Mouse (Mus musculus) midbrain, embryonic 15.5 days (tissue): ENCODE results near the gene B9d1. TPM values are rescaled to one million over a fixed set of nuclear protein-coding genes. Genes with fewer than 3 reads are reported as not detected.

ENCODE experiments used
- ATAC-seq: fragments of 200-750 bp; cut with Nextera tagmentation; replicated peaks from 2 replicates; pipeline ENCODE4 v1.8.0; 2017; ENCODE audit warnings: moderate TSS enrichment
- H3K27ac ChIP-seq: fragments of 300-500 bp; sonication (generic); 2 replicates; pipeline ENCODE4 v1.5.1; 2015; ENCODE audit warnings: mild to moderate bottlenecking, inconsistent platforms
- H3K27me3 ChIP-seq: fragments of 300-500 bp; sonication (generic); replicated peaks from 2 replicates; pipeline ENCODE4 v1.6.1; 2015; ENCODE audit warnings: inconsistent platforms
- H3K36me3 ChIP-seq: fragments of 300-500 bp; sonication (generic); replicated peaks from 2 replicates; pipeline ENCODE4 v1.6.1; 2015; ENCODE audit warnings: inconsistent platforms
- H3K4me1 ChIP-seq: fragments of 300-500 bp; sonication (generic); 2 replicates; pipeline ENCODE4 v1.6.1; 2015; ENCODE audit warnings: inconsistent platforms
- H3K4me2 ChIP-seq: fragments of 300-500 bp; sonication (generic); 2 replicates; pipeline ENCODE4 v1.6.1; 2015; ENCODE audit warnings: inconsistent platforms, mild to moderate bottlenecking, moderate library complexity
- H3K4me3 ChIP-seq: fragments of 300-500 bp; sonication (generic); 2 replicates; pipeline ENCODE4 v1.5.1; 2015; ENCODE audit warnings: mild to moderate bottlenecking, inconsistent platforms
- H3K9ac ChIP-seq: fragments of 300-500 bp; sonication (generic); 2 replicates; pipeline ENCODE4 v1.6.1; 2015; ENCODE audit warnings: mild to moderate bottlenecking, inconsistent platforms
- H3K9me3 ChIP-seq: fragments of 300-500 bp; sonication (generic); 2 replicates; pipeline ENCODE4 v1.6.1; 2016; ENCODE audit warnings: inconsistent platforms
- WGBS: fragments of 180-500 bp; shearing (Covaris S2); methylation state at CpG from one replicate; pipeline ENCODE4 v1.1.7; 2015; ENCODE audit warnings: mixed read lengths; 5-methylcytosine and 5-hydroxymethylcytosine counted together
- polyA plus RNA-seq: library from polyadenylated mRNA; unstranded; fragments of >200 nt; fragmentation: Nextera tagmentation; extraction: Ambion mirVana; gene quantifications from 2 replicates; pipeline ENCODE4 v1.2.1, GENCODE M21; 2015

Gene B9d1
- 34.9 and 38.9 TPM in 2 replicates for polyA plus RNA-seq

DNA sequence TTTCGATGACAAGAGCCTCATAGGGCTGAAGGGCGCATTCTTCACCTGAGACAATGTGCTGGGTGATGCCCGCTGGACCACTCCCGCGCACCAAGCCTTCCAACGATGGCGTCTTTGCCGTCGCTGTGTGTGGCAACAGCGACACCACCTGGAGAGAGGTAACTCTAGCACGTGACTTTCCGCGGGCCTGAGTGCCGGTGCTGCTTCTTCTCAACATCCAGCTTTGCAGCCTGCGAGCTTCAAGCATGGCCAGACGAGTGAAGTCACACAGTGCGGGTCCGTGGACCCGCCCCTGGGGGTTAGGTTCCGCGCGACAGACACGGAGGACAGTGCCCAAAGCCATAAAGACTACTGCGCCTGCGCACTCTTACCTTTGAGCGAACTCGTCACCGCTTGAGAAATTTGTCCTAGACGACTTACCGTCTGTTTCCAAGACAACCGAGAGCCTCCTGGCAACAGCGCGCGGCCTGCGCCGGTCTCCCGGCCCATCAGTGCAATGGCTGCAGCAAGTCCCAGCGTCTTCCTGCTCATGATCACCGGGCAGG is at the start of gene B9d1:
Gene B9d1 (plus strand): TSS at position 432 of the 545 bp plus-strand sequence.
- Histone ChIP-seq H3K27ac (peak within 1 kb of the TSS; percentile 95), H3K4me1 (peaks cover 24% of the 10 kb centered on the region), H3K4me3 (peak within 1 kb of the TSS; percentile 56), H3K27me3 (no peaks in the 10 kb centered on the region), H3K4me2 (peak within 1 kb of the TSS; percentile 68), H3K36me3 (no peaks in the 10 kb centered on the region), H3K9me3 (no peaks in the 10 kb centered on the region), H3K9ac (peak within 1 kb of the TSS; percentile 66)
- ATAC-seq, result peak; percentile 95
- WGBS, result under 1% methylated on average over 39 of the region's 39 CpGs

DNA sequence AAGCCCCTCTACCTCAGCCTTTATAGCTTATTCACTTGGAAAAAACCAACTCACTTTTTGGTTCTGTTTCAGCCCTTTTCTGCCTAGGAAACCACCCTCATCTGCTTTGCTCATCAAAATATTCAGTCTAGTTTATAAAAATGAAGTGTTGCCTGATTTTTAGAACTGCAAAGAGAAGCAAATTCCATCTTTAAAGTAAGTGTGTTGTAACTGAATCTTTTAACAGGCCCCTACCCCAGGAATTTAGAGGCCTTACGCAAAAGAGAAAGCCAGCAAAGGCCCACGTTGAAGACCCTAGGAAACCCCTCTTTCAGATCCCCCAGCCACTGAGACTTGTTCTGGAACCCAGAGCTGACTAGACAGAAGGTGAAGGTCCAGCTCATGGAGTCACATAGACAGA is 40.9 kb upstream of the B9d1 start:
- ATAC-seq, result no peak

DNA sequence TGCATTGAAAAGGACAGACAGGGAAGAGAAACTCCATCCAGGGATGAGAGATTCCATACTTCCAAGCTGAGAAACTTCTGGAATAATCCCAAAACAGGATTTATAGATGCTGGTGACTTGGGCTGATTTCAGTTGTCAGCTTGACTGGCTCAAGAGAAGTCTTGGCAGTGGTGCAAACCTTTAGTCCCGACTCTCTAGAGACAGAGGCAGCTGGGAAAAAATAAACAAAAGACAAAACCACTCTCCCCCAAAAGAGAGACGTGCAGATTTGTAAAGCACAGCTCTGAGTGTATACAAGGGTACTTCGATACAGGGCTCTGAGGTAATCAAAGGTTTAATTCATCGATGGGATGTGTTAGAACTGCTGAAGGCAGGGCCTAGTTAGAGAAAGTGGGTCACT is 39.5 kb upstream of the B9d1 start:
- Histone ChIP-seq H3K36me3 (no peaks in the 10 kb centered on the region), H3K9ac (no peak overlapping the region), H3K4me2 (no peak overlapping the region), H3K4me1 (no peaks in the 10 kb centered on the region), H3K9me3 (no peaks in the 10 kb centered on the region), H3K4me3 (no peak overlapping the region), H3K27me3 (no peaks in the 10 kb centered on the region), H3K27ac (no peak overlapping the region)
- WGBS, result 61% methylated on average over 4 of the region's 4 CpGs
- ATAC-seq, result no peak

More for the DNA sequence above, 40.9 kb upstream of the B9d1 start:
- Histone ChIP-seq H3K27me3 (no peaks in the 10 kb centered on the region), H3K27ac (no peak overlapping the region), H3K9ac (no peak overlapping the region), H3K36me3 (no peaks in the 10 kb centered on the region), H3K9me3 (no peaks in the 10 kb centered on the region), H3K4me2 (no peak overlapping the region), H3K4me3 (no peak overlapping the region), H3K4me1 (no peaks in the 10 kb centered on the region)
- 84% methylated on average over 2 of the region's 2 CpGs for WGBS

DNA sequence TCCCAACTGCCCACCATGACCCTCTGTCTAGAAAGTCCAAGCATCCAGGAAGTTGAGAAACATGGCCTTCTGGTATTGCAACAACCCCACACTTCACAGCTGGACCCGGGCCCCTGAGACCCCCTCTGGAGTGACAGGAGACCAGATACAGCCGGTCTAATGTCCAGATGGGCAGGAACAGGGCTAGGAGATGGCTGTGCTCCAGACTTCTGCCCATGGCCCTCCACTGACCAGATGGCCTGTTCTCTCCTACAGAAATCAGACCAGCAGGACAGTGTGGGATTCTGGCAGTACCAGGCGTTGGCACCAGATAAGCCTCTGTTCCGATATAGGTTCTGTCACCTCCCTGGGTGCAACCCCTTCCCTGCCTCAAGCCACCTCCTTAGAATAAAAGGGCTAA is 36.4 kb upstream of the B9d1 start:
- no peak overlapping the region for H3K4me3 ChIP-seq
- H3K4me2 ChIP-seq, result no peak overlapping the region
- H3K9ac ChIP-seq, result no peak overlapping the region
- H3K9me3 ChIP-seq, result no peaks in the 10 kb centered on the region
- ATAC-seq, result no peak
- no peak overlapping the region for H3K27ac ChIP-seq
- WGBS, result 82% methylated on average over 4 of the region's 4 CpGs
- H3K4me1 ChIP-seq, result no peaks in the 10 kb centered on the region
- H3K27me3 ChIP-seq, result no peaks in the 10 kb centered on the region
- no peaks in the 10 kb centered on the region for H3K36me3 ChIP-seq

DNA sequence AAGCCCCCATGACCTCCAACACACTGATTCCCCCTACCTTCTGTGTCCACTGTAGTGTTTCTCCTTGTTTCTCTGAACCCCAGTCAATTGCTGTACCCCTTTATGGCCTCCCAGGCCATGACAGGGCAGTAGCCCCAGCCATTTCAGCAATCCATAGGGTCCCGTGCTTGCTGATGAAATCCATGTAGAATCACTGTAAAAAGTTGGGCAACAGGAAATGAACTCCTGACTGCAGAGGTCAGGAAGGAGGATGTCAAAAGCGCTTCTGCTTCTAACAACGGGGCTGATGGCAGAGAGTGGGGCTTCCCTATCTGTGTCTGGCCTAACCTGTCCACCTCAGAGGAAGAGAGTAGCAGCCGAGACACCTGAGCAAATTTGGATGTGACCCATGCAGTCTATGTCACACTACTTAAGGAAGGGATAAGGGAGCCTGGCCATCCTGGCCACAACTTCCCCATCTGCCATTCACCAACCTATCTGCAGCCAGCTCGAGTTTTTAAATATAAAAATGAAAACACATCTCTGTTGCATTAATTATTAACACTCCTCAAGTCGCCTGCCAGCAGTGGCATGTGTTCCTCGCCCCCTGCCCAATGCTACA is 35.5 kb upstream of the B9d1 start:
- WGBS, result 72% methylated on average over 7 of the region's 7 CpGs

DNA sequence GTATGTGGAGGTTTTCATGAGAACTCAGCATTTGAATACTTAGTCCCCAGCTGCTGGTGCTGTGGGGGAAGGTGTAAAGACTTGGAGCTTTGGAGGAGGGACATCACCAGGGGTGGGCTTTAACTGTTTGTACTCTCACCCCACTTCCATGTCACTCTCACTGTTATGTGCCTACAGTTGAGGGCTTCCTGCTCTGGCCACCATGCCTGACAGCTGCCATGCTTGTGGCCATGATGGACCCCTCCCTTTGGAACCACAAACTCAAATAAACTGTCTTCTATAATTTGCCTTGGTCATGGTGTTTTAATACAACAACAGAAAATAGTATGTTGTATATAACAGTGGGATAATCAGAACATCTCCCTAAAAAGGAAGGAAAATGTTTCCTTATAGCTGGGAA is 34.1 kb upstream of the B9d1 start:
- ATAC-seq, result no peak
- no peak overlapping the region for H3K9ac ChIP-seq
- no peaks in the 10 kb centered on the region for H3K36me3 ChIP-seq
- no peak overlapping the region for H3K4me3 ChIP-seq
- no peak overlapping the region for H3K27ac ChIP-seq
- no peaks in the 10 kb centered on the region for H3K4me1 ChIP-seq
- H3K4me2 ChIP-seq, result no peak overlapping the region
- H3K27me3 ChIP-seq, result no peaks in the 10 kb centered on the region
- H3K9me3 ChIP-seq, result no peaks in the 10 kb centered on the region

More for the DNA sequence above, 35.5 kb upstream of the B9d1 start:
- Histone ChIP-seq H3K4me2 (no peak overlapping the region), H3K27ac (no peak overlapping the region), H3K27me3 (no peaks in the 10 kb centered on the region), H3K36me3 (no peaks in the 10 kb centered on the region), H3K9me3 (no peaks in the 10 kb centered on the region), H3K4me3 (no peak overlapping the region), H3K4me1 (no peaks in the 10 kb centered on the region), H3K9ac (no peak overlapping the region)
- no peak for ATAC-seq

DNA sequence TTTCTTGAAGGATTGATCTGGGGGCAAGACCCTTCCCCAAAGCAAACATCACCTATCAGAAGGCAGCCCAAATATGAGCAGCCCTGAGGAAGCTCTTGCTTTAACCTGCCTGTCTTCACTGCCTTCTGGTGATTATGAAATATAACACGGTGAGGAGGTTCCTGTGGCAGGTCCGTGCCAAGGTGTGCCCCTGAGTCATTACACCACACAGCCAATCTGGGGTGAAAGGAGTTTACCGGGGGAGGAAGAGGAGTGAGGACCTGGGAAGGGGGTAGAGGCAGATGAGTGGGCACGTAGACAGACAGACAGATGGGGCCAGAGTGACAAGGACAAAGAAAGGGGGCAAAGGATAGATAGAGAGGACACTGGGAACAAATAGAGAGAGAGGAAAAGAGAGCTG is 31.3 kb upstream of the B9d1 start:
- no peak overlapping the region for H3K27ac ChIP-seq
- no peak overlapping the region for H3K4me2 ChIP-seq
- H3K4me3 ChIP-seq, result no peak overlapping the region
- H3K4me1 ChIP-seq, result peaks cover 6% of the 10 kb centered on the region
- ATAC-seq, result no peak
- no peak overlapping the region for H3K9ac ChIP-seq
- H3K27me3 ChIP-seq, result no peaks in the 10 kb centered on the region
- no peaks in the 10 kb centered on the region for H3K9me3 ChIP-seq
- 73% methylated on average over 4 of the region's 4 CpGs for WGBS
- no peaks in the 10 kb centered on the region for H3K36me3 ChIP-seq

DNA sequence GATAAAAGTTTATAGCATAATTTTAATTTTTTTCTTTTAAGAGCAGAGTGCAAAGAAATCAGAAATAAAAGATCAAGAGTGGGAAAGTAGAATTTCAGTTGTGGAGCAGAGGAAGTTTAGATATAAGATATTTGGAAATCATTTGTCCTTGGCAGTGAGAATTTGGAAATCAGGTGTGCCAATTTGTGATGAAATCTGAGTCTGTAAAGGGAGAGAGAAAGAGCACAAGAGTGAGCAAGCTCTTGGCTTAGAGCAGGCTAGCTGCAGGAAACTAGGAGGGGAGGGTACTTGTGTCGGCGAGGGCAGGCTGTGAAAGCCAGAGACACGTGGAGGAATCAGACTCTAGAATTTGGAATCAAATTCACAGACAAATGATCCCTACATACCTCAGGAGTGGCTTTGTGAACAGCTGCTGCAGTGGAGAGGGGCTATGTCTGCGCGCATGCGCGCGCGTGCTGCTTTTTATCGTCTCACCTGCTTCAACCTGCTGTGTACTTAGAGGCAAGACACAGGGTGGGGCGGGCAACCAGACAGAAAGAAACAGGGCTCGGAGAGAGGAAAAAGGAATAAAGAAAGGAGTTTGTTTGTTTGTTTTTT is 28.1 kb upstream of the B9d1 start:
- 47% methylated on average over 12 of the region's 12 CpGs for WGBS
- H3K4me2 ChIP-seq, result peak overlapping the region; percentile 42
- no peaks in the 10 kb centered on the region for H3K9me3 ChIP-seq
- peak overlapping the region; percentile 28; the same call in 1 of the 2 replicates for H3K27ac ChIP-seq
- H3K36me3 ChIP-seq, result no peaks in the 10 kb centered on the region
- no peaks in the 10 kb centered on the region for H3K27me3 ChIP-seq
- no peak for ATAC-seq
- H3K4me1 ChIP-seq, result peaks cover 6% of the 10 kb centered on the region
- H3K9ac ChIP-seq, result peak overlapping the region; percentile 10; the same call in 1 of the 2 replicates
- peak overlapping the region; percentile 12 for H3K4me3 ChIP-seq

DNA sequence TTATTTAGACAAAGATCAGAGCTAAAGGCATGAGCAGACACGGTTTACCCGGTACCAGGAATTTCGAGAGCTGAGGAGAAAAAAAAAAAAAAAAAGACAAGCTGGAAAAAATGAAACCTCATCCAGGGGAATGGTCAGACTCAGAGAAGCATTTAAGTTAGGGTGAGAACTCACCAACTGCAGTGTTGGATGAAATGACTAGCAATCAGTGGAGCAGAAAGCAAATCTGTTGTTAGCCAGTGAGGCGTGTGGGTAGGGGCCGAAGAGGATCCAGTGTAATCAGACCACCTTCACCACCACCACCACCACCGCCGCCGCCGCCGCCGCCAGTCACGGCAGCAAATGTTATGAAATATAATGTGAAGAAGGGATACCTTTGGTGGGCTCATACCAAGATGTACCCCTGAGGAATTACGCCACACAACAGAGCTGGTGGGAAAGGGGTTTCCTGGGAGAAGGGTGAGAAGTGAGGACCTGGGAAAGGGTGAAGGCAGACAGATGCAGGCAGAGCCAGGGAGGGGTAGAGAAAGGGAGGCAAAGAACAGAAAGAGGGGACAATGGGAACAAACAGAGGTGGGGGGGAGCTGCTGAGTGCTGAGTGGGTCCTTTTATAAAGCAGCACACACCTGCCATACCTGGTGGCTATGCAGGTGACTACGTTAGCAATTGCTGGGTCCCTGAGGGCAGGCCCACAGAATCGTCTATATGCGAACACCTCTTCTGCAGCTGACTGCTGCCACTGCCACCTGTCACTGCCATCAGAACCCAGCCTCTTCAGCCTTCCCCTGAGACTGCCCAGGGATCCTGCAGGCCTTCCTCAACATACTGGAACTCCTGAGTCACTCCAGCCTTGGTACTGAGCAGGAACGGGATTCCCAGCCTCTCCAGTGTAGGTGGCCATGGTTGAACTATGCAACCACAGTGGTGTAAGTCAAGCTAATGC is 27.1 kb upstream of the B9d1 start:
- Histone ChIP-seq H3K4me3 (peak overlapping the region; percentile 12; the same call in 1 of the 2 replicates), H3K36me3 (no peaks in the 10 kb centered on the region), H3K9ac (0 out of 2 replicates have a peak overlapping the region, but pooled peaks have one; percentile 10), H3K4me2 (peak overlapping the region; percentile 42), H3K9me3 (no peaks in the 10 kb centered on the region), H3K27ac (0 out of 2 replicates have a peak overlapping the region, but pooled peaks have one; percentile 28), H3K4me1 (peaks cover 6% of the 10 kb centered on the region), H3K27me3 (no peaks in the 10 kb centered on the region)
- WGBS, result 44% methylated on average over 17 of the region's 17 CpGs
- no peak for ATAC-seq

DNA sequence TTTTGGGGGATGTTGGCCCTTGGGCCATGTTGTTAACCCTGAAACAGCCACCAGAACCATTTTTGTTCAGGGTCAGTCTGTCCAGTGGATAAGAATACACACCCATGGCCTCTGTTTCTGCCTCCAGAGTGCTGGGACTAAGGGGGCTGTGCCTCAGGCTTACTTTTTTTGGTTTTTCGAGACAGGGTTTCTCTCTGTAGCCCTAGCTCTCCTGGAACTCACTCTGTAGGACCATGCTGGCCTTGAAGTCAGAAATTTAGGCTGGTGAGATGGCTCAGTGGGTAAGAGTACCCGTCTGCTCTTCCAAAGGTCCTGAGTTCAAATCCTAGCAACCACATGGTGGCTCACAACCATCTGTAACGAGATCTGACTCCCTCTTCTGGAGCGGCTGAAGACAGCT is 26.2 kb upstream of the B9d1 start:
- Histone ChIP-seq H3K4me1 (peaks cover 6% of the 10 kb centered on the region), H3K4me3 (no peak overlapping the region), H3K9me3 (no peaks in the 10 kb centered on the region), H3K36me3 (no peaks in the 10 kb centered on the region), H3K27ac (no peak overlapping the region), H3K4me2 (no peak overlapping the region), H3K9ac (no peak overlapping the region), H3K27me3 (no peaks in the 10 kb centered on the region)
- WGBS, result 90% methylated on average over 4 of the region's 4 CpGs
- ATAC-seq, result no peak

DNA sequence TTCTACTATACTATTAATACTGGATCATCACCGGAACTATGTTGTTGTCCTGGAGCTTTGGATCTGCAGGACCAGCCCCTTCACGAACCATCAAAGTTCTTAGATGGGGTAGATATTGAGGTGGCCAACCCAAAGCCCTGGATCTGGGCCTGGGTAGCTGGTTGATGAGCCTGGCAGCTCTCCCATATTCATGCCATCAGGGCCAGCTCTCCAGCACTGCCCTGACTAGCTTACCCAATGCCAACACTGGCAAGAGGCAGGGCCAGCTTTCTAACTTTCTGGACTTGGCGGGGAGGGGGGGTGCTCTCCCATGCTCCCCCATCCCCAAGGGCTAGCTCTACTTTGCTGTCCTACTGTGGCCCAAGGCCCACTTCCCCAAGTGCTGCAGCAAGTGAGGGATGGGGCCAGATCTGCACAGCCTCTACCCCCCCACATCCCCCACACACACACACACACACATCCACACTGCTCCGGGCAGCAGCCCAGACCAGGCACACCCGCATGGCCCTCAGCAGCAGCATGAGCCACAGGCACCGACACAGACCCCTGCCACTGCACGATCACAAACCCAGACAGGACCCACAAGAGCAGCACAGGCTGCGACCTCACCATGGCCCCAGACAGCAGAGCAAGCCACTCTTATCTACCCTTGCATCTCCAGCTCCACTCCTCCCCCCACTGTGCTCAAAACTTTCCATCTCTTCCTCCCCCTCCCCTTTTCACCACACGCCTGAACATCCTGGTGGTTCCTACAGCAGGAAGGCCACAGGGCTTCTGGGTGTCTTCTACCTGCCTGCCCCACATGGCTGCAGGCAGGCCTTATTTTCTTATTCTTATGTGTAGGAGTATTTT is 23.5 kb upstream of the B9d1 start:
- Histone ChIP-seq H3K27ac (no peak overlapping the region), H3K36me3 (no peaks in the 10 kb centered on the region), H3K4me2 (no peak overlapping the region), H3K4me3 (no peak overlapping the region), H3K4me1 (peaks cover 24% of the 10 kb centered on the region), H3K9ac (no peak overlapping the region), H3K27me3 (no peaks in the 10 kb centered on the region), H3K9me3 (no peaks in the 10 kb centered on the region)
- 86% methylated on average over 9 of the region's 9 CpGs for WGBS
- ATAC-seq, result no peak
